Mouse (Mus musculus): Measurements from ENCODE around the gene Grn. TPM values are rescaled to one million over a fixed set of nuclear protein-coding genes. Genes with fewer than 3 reads are reported as not detected.

Grn gene
- total RNA-seq, 2 experiments from 2014 or later: 48.3 to 110 TPM

- ATAC-seq (replicated peaks; ENCODE audit: poor library complexity, severe bottlenecking): peak; percentile 42
These were observed 8.3 kb downstream of the Grn start for GRCm38 (mm10) chr11:102438212-102439092.

- ATAC-seq (replicated peaks; ENCODE audit: poor library complexity, severe bottlenecking): no peak
These were observed 9.3 kb downstream of the Grn start for GRCm38 (mm10) chr11:102439093-102440082.

- ATAC-seq (replicated peaks; ENCODE audit: poor library complexity, severe bottlenecking): peak; percentile 61
These were observed 10.1 kb downstream of the Grn start for GRCm38 (mm10) chr11:102440255-102440654.

- no peak for ATAC-seq (replicated peaks; ENCODE audit: poor library complexity, severe bottlenecking)
These were observed 11.3 kb downstream of the Grn start for GRCm38 (mm10) chr11:102441434-102441833.

- ATAC-seq (replicated peaks; ENCODE audit: poor library complexity, severe bottlenecking): no peak
These were observed 12.0 kb downstream of the Grn start for GRCm38 (mm10) chr11:102442089-102442488.

GRCm38 (mm10) chr11:102443740-102444139, 13.6 kb downstream of the Grn start:
- no peak for ATAC-seq (replicated peaks; ENCODE audit: poor library complexity, severe bottlenecking)

- no peak for ATAC-seq (replicated peaks; ENCODE audit: poor library complexity, severe bottlenecking)
These were observed 14.2 kb downstream of the Grn start for GRCm38 (mm10) chr11:102444321-102444720.

- no peak for ATAC-seq (replicated peaks; ENCODE audit: poor library complexity, severe bottlenecking)
These were observed 14.7 kb downstream of the Grn start for GRCm38 (mm10) chr11:102444781-102445180.

GRCm38 (mm10) chr11:102445264-102445890, 15.3 kb downstream of the Grn start:
- ATAC-seq (replicated peaks; ENCODE audit: poor library complexity, severe bottlenecking): no peak

GRCm38 (mm10) chr11:102445891-102446361, 15.8 kb downstream of the Grn start:
- no peak for ATAC-seq (replicated peaks; ENCODE audit: poor library complexity, severe bottlenecking)

GRCm38 (mm10) chr11:102446581-102447461, 16.7 kb downstream of the Grn start:
- ATAC-seq (replicated peaks; ENCODE audit: poor library complexity, severe bottlenecking): no peak

- ATAC-seq (replicated peaks; ENCODE audit: poor library complexity, severe bottlenecking): peak; percentile 72
These were observed 17.4 kb downstream of the Grn start, which contains the start of gene Fam171a2 for GRCm38 (mm10) chr11:102447497-102447896. Fam171a2 (minus strand) TSS chr11:102447682.

- no peak for ATAC-seq (replicated peaks; ENCODE audit: poor library complexity, severe bottlenecking)
These were observed 18.2 kb downstream of the Grn start for GRCm38 (mm10) chr11:102448327-102448726.

GRCm38 (mm10) chr11:102449043-102450008, 19.2 kb downstream of the Grn start:
- no peak for ATAC-seq (replicated peaks; ENCODE audit: poor library complexity, severe bottlenecking)

GRCm38 (mm10) chr11:102453131-102453530, 23.0 kb downstream of the Grn start:
- 0 out of 2 replicates have a peak, but pooled peaks have one; percentile 6 for ATAC-seq (replicated peaks; ENCODE audit: poor library complexity, severe bottlenecking)

GRCm38 (mm10) chr11:102455740-102456396, 25.8 kb downstream of the Grn start:
- ATAC-seq (replicated peaks; ENCODE audit: poor library complexity, severe bottlenecking): peak; percentile 72

- no peak for ATAC-seq (replicated peaks; ENCODE audit: poor library complexity, severe bottlenecking)
These were observed 30.4 kb downstream of the Grn start for GRCm38 (mm10) chr11:102460541-102460940.
